Mouse (Mus musculus) liver, adult 2 months (tissue): ENCODE data around the gene Nbea. TPM values are rescaled to one million over a fixed set of nuclear protein-coding genes. Genes with fewer than 3 reads are reported as not detected.
A peak's percentile ranks its signal among the peaks of the same experiment; 100 is the strongest.

Experiments
- DNase-seq: peaks from one replicate; pipeline ENCODE4 v3.0.0-alpha.2; 2011; ENCODE audit warnings: low read depth, low spot score; ENCODE audit errors: extremely low read depth
- H3K27ac ChIP-seq: fragments of 200-500 bp; replicated peaks from 2 replicates; pipeline ENCODE4 v1.5.1; 2012; ENCODE audit warnings: low read depth, mild to moderate bottlenecking, control low read depth, inconsistent platforms, low read length; ENCODE audit not compliant: insufficient read depth
- H3K27me3 ChIP-seq: fragments of 200-500 bp; 2 replicates; pipeline ENCODE4 v1.6.1; 2012; ENCODE audit warnings: mild to moderate bottlenecking, moderate library complexity, low read length, inconsistent platforms; ENCODE audit not compliant: control insufficient read depth, insufficient read depth
- H3K36me3 ChIP-seq: fragments of 200-500 bp; 2 replicates; pipeline ENCODE4 v1.6.1; 2012; ENCODE audit warnings: low read length, inconsistent platforms; ENCODE audit not compliant: control insufficient read depth, insufficient read depth
- H3K4me1 ChIP-seq: fragments of 200-500 bp; 2 replicates; pipeline ENCODE4 v1.6.1; 2011; ENCODE audit warnings: low read length; ENCODE audit not compliant: control insufficient read depth, insufficient read depth
- H3K4me3 ChIP-seq: fragments of 200-500 bp; 2 replicates; pipeline ENCODE4 v1.5.1; 2011; ENCODE audit warnings: low read depth, mild to moderate bottlenecking, control low read depth, low read length, moderate library complexity; ENCODE audit not compliant: insufficient read depth
- H3K79me2 ChIP-seq: fragments of 200-500 bp; 2 replicates; pipeline ENCODE4 v1.6.1; 2012; ENCODE audit warnings: inconsistent platforms, mild to moderate bottlenecking, low read length, moderate library complexity; ENCODE audit not compliant: control insufficient read depth, insufficient read depth
- H3K9ac ChIP-seq: fragments of 200-500 bp; 2 replicates; pipeline ENCODE4 v1.6.1; 2012; ENCODE audit warnings: low read depth, mild to moderate bottlenecking, control low read depth, inconsistent platforms, low read length
- CTCF ChIP-seq: fragments of 200-500 bp; IDR thresholded peaks from 2 replicates; pipeline ENCODE4 v1.5.1; 2011; ENCODE audit warnings: low read depth, low read length, control low read depth
- POLR2A ChIP-seq: fragments of 200-500 bp; IDR thresholded peaks from 2 replicates; pipeline ENCODE4 v1.6.1; 2011; ENCODE audit warnings: low read length, control low read depth; ENCODE audit not compliant: insufficient read depth; ENCODE audit errors: extremely low read depth
- WGBS: fragments of 180-500 bp; shearing (Covaris S2); methylation state at CpG from one replicate; pipeline ENCODE4 v1.1.7; 2018; 5-methylcytosine and 5-hydroxymethylcytosine counted together
- polyA plus RNA-seq: library from polyadenylated mRNA; depleted of rRNA; stranded (reverse); fragments of >200 nt; gene quantifications from 2 replicates; pipeline ENCODE4 v1.2.3, GENCODE M21; 2012; rRNA removed
- total RNA-seq: library from RNA; depleted of rRNA; stranded (reverse); fragments of >200 nt; gene quantifications from 2 replicates; pipeline ENCODE4 v1.2.3, GENCODE M21; 2014; rRNA removed

Gene Nbea
- total RNA-seq (1.9 and 3.4 TPM in 2 replicates), polyA plus RNA-seq (0.21 and 0.38 TPM in 2 replicates)

DNA sequence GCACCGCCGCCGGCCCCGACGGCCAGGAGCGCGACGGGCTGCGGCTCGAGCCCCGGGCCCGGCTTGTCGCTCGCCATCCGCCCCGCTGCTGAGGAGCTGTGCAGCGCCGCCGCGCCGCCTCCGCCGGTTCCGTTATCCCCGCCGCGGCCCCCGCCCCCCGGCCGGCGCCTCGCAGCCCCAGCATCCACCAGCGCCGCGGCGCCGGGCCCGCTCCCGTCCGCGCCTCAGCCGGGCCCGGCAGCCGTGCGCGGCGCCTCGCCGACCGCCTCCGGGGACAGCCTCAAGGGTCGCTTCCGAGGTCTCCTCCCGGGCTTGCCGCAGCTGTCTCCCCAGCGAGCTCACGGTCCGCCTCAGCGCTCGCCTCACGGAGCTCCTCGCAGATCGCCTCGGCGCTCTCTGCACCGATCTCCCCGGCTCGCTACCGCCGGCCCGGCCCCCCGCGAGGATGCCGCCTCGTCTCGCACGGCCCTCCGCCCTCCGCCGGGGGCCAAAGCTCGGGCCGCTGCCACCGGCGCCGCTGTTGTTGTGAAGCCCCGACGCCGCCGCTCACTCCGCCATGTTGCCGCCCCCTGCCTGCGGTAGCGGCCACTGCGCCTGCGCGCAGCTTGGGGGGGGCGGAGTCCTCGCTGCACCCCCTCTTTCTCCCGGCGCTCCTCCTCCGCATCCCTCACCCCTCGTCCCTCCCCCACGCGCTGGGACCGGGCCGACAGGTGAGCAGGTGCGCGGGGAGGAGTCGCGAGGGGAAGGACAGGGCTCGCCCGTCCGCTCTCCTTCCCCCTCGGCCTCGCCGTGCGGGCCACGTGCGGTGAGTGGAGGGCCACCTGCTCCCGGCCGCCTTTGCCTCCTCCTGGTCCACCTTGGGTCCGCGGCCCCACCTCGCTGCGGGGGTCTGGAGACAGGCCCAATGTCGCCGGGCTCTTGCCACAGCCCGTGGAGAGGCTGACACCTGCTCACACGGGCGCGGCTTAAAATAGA, at the start of gene Nbea:
Gene Nbea (minus strand): TSS at position 543 of the 975 bp plus-strand sequence.
- Histone ChIP-seq H3K4me3 (peak within 1 kb of the TSS; percentile 87), H3K79me2 (no peaks in the 10 kb centered on the region), H3K9ac (peak within 1 kb of the TSS; percentile 81), H3K27ac (no peak within 1 kb of the TSS), H3K4me1 (peaks cover 4% of the 10 kb centered on the region; the same call in 1 of the 2 replicates), H3K36me3 (no peaks in the 10 kb centered on the region), H3K27me3 (peaks cover 8% of the 10 kb centered on the region; the same call in 1 of the 2 replicates)
- WGBS, result 2% methylated on average over 121 of the region's 131 CpGs
- DNase-seq, result no peak
- TF ChIP-seq POLR2A (no peak), CTCF (peak; percentile 31; the same call in 1 of the 2 replicates)

GRCm38 (mm10) chr3:56229283-56229682, 45.8 kb upstream of the Nbea start:
- TF ChIP-seq POLR2A (no peak), CTCF (no peak)
- DNase-seq, result no peak

GRCm38 (mm10) chr3:56215989-56216388, 32.5 kb upstream of the Nbea start:
- no peaks in the 10 kb centered on the region for H3K36me3 ChIP-seq
- no peak overlapping the region for H3K4me3 ChIP-seq
- no peaks in the 10 kb centered on the region for H3K27me3 ChIP-seq
- TF ChIP-seq POLR2A, result no peak
- H3K79me2 ChIP-seq, result no peaks in the 10 kb centered on the region
- H3K4me1 ChIP-seq, result no peaks in the 10 kb centered on the region
- H3K27ac ChIP-seq, result no peak overlapping the region
- no peak overlapping the region for H3K9ac ChIP-seq
- WGBS, result 72% methylated on average over 2 of the region's 2 CpGs
- DNase-seq, result no peak

More at GRCm38 (mm10) chr3:56229283-56229682, 45.8 kb upstream of the Nbea start:
- Histone ChIP-seq H3K79me2 (no peaks in the 10 kb centered on the region), H3K4me3 (no peak overlapping the region), H3K27ac (no peak overlapping the region), H3K9ac (no peak overlapping the region), H3K36me3 (no peaks in the 10 kb centered on the region), H3K27me3 (no peaks in the 10 kb centered on the region), H3K4me1 (no peaks in the 10 kb centered on the region)
- WGBS, result 60% methylated on average over 1 of the region's 1 CpGs

- Histone ChIP-seq H3K9ac (no peak overlapping the region), H3K4me3 (no peak overlapping the region), H3K27ac (no peak overlapping the region), H3K27me3 (no peaks in the 10 kb centered on the region), H3K79me2 (no peaks in the 10 kb centered on the region), H3K36me3 (no peaks in the 10 kb centered on the region), H3K4me1 (no peaks in the 10 kb centered on the region)
- no peak for TF ChIP-seq CTCF
- no peak for TF ChIP-seq POLR2A
- no peak for DNase-seq
- 87% methylated on average over 6 of the region's 6 CpGs for WGBS
Measured at GRCm38 (mm10) chr3:56203968-56204367, 20.5 kb upstream of the Nbea start.

DNA sequence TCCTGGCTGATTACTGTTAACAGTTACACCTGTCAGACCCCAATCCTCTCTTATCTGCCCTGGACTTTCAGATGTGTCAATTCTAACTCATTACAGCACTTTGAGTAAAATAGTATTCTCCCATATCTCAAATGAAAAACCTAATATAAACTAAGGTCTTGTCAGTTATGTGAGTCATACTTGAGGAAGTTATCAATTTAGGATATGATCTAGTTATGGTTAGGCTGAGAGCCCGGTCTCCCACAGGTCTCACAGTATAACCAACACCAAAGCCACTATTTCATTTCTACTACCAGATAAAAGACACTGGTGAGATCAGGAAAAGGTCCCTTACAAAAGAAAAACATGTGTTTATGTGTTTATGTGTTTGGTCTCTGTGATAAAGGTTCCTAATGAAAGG, 4.7 kb upstream of the Nbea start:
- no peak overlapping the region for H3K27ac ChIP-seq
- peaks cover 6% of the 10 kb centered on the region; the same call in 1 of the 2 replicates for H3K27me3 ChIP-seq
- H3K36me3 ChIP-seq, result no peaks in the 10 kb centered on the region
- peaks cover 4% of the 10 kb centered on the region; the same call in 1 of the 2 replicates for H3K4me1 ChIP-seq
- H3K79me2 ChIP-seq, result no peaks in the 10 kb centered on the region
- 76% methylated on average over 1 of the region's 1 CpGs for WGBS
- H3K9ac ChIP-seq, result no peak overlapping the region
- TF ChIP-seq POLR2A (no peak), CTCF (no peak)
- H3K4me3 ChIP-seq, result no peak overlapping the region
- DNase-seq, result no peak
